Mouse (Mus musculus) urinary bladder, adult 18-20 months (tissue): ENCODE results near the gene Dok5.

ENCODE experiments used
- DNase-seq, 2 experiments: peaks; one replicate each; pipeline ENCODE4 v3.0.0; 2022; ENCODE audit warnings: low spot score in 2 of 2, mixed read lengths in 2 of 2

Gene Dok5

GRCm38 (mm10) chr2:170738446-170738845 is 6.8 kb downstream of the Dok5 start:
- DNase-seq = no peak

- no peak for DNase-seq
Measured at GRCm38 (mm10) chr2:170738891-170739290, 7.3 kb downstream of the Dok5 start.

- no peak for DNase-seq
Measured at GRCm38 (mm10) chr2:170739713-170740365, 8.2 kb downstream of the Dok5 start.

GRCm38 (mm10) chr2:170743521-170743920 is 11.9 kb downstream of the Dok5 start:
- DNase-seq = no peak

- no peak for DNase-seq
Measured at GRCm38 (mm10) chr2:170748901-170749300, 17.3 kb downstream of the Dok5 start.

- no peak for DNase-seq
Measured at GRCm38 (mm10) chr2:170752191-170752850, 20.7 kb downstream of the Dok5 start.

GRCm38 (mm10) chr2:170755817-170756216 is 24.2 kb downstream of the Dok5 start:
- no peak for DNase-seq

- DNase-seq = no peak
Measured at GRCm38 (mm10) chr2:170756667-170757066, 25.1 kb downstream of the Dok5 start.

GRCm38 (mm10) chr2:170757228-170757875 is 25.7 kb downstream of the Dok5 start:
- no peak for DNase-seq

- no peak for DNase-seq
Measured at GRCm38 (mm10) chr2:170758201-170758600, 26.6 kb downstream of the Dok5 start.

GRCm38 (mm10) chr2:170764704-170765103 is 33.1 kb downstream of the Dok5 start:
- DNase-seq = no peak

- no peak for DNase-seq
Measured at GRCm38 (mm10) chr2:170767243-170767642, 35.6 kb downstream of the Dok5 start.

GRCm38 (mm10) chr2:170768699-170769098 is 37.1 kb downstream of the Dok5 start:
- no peak for DNase-seq

GRCm38 (mm10) chr2:170771555-170771954 is 39.9 kb downstream of the Dok5 start:
- no peak for DNase-seq

- no peak for DNase-seq
Measured at GRCm38 (mm10) chr2:170772126-170772884, 40.7 kb downstream of the Dok5 start.

GRCm38 (mm10) chr2:170772885-170773270 is 41.3 kb downstream of the Dok5 start:
- DNase-seq = no peak

- no peak for DNase-seq
Measured at GRCm38 (mm10) chr2:170775577-170775976, 44.0 kb downstream of the Dok5 start.

- no peak for DNase-seq
Measured at GRCm38 (mm10) chr2:170776107-170776506, 44.5 kb downstream of the Dok5 start.

- no peak for DNase-seq
Measured at GRCm38 (mm10) chr2:170777572-170777971, 46.0 kb downstream of the Dok5 start.

GRCm38 (mm10) chr2:170780010-170780750 is 48.6 kb downstream of the Dok5 start:
- no peak for DNase-seq

- DNase-seq = no peak
Measured at GRCm38 (mm10) chr2:170788101-170788500, 56.5 kb downstream of the Dok5 start.
